Mouse (Mus musculus) E14TG2a.4 (cell line): ENCODE measurements around the gene Tnfrsf14.
A peak's percentile ranks its signal among the peaks of the same experiment; 100 is the strongest.

Source experiments
- H3K27me3 ChIP-seq: 2 replicates; pipeline ENCODE4 v1.6.1; 2014; ENCODE audit warnings: low read length, control low read depth; ENCODE audit not compliant: insufficient read depth
- H3K36me3 ChIP-seq: 2 replicates; pipeline ENCODE4 v1.6.1; 2014; ENCODE audit warnings: low read length, control low read depth; ENCODE audit not compliant: insufficient read depth
- H3K4me1 ChIP-seq: replicated peaks from 2 replicates; pipeline ENCODE4 v1.6.1; 2014; ENCODE audit warnings: low read depth, low read length, control low read depth
- H3K4me3 ChIP-seq: replicated peaks from 2 replicates; pipeline ENCODE4 v1.5.1; 2014; ENCODE audit warnings: mild to moderate bottlenecking, low read length
- H3K9me3 ChIP-seq: 2 replicates; pipeline ENCODE4 v1.6.1; 2014; ENCODE audit warnings: low read length, control low read depth
- CTCF ChIP-seq: conservative IDR thresholded peaks from 2 replicates; pipeline ENCODE4 v1.5.1; 2014; ENCODE audit warnings: low read length
- NANOG ChIP-seq: IDR thresholded peaks from 2 replicates; pipeline ENCODE4 v1.6.1; 2014; ENCODE audit warnings: borderline replicate concordance, low read length, mixed read lengths
- POU5F1 ChIP-seq: IDR thresholded peaks from 2 replicates; pipeline ENCODE4 v1.6.1; 2014; ENCODE audit warnings: low read length, borderline replicate concordance

The Tnfrsf14 gene

DNA sequence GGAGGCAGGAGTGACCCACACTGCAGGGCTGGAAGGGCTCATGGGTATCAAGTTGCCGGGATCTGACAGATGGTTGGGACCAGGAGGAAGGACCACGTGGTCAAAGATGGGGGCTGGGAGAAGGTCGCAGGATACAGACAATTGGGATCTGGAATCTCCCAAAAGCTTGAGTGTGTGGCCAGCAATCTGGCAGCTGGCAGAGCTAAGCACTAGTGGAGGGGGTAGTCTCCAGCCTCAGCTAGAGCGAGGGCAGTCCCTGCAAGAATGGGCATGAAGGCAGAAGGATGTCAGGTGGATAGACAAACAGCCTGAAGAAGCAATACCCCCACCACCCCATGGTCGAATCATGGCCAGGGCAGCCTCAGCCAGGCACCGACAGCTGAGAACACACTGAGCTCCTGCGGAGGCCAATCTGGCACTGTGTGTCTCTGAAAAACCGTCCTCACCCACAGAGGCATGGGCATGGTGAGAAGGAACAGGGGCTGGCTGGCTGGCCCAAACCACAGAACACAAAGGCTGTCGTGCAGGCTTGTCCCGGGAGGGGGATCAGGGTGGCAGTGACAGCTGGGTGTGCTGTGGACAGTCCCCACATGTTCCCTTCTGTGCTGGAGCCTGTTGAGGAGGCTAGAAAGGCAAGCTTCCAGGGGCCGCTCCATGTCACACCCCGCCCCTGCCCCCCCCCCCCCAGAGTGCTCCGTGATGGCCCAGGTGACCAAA, 41.3 kb downstream of the Tnfrsf14 start:
- H3K4me3 ChIP-seq = no peak overlapping the region
- H3K36me3 ChIP-seq = no peaks in the 10 kb centered on the region

DNA sequence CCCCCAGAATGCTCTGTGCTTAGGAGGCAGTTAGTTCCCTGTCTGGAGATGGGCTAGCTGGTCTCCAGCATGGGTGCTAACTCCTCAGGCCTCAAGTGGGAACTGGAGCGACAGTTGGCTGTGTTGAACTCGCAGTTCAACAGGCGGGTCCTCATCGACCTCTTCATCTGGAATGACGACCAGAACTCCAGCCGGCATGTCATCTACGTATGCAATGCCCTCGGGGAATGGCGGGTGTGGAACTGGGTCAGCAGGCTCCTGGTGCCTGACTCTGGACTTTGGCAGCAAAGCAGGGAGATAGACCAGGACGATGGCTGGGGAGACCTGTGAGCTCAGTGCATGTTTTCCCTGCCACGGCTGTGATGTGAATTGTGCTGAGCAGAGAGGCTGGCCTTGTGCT, 42.9 kb downstream of the Tnfrsf14 start:
- Histone ChIP-seq H3K27me3 (peaks cover 33% of the 10 kb centered on the region), H3K9me3 (no peaks in the 10 kb centered on the region), H3K36me3 (no peaks in the 10 kb centered on the region), H3K4me1 (peaks cover 39% of the 10 kb centered on the region), H3K4me3 (no peak overlapping the region)
- TF ChIP-seq POU5F1 (no peak), NANOG (no peak), CTCF (no peak)

More for the DNA sequence above, 41.3 kb downstream of the Tnfrsf14 start:
- Histone ChIP-seq H3K9me3 (no peaks in the 10 kb centered on the region), H3K4me1 (peaks cover 46% of the 10 kb centered on the region), H3K27me3 (peaks cover 35% of the 10 kb centered on the region)
- no peak for TF ChIP-seq NANOG
- TF ChIP-seq CTCF = no peak
- TF ChIP-seq POU5F1 = no peak

DNA sequence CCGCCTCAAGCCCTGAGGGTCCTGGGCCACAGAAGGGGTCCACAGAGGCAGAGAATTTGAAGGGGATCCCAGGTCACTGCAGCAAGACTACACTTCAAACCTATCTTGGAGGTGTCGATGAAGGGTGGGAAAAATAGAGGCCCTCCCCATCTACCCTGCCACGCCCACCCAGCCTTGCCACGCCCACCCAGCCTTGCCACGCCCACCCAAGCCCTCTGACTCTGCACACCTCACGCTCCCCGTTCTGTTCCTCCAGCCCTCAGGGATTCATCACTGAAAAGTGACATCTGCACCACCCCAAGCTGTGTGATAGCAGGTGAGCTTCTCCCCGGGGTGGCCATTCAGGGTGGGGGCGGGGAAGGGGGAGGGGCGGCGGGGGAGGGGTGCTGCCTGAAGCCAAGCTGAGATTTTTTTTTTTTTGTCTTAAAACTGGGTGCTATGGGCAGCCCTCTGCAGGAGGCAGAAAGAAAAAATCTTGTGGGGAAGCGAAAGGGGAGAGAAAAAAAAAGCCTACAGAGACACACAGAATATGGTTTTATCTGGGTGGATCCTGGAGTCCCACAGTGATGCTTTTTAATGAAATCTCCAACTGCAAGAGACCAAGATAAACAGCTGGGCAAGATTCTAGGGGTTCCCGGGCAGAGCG, 46.2 kb downstream of the Tnfrsf14 start:
- Histone ChIP-seq H3K4me3 (no peak overlapping the region), H3K36me3 (no peaks in the 10 kb centered on the region), H3K4me1 (peaks cover 31% of the 10 kb centered on the region), H3K9me3 (no peaks in the 10 kb centered on the region), H3K27me3 (peaks cover 25% of the 10 kb centered on the region)
- TF ChIP-seq POU5F1 (no peak), NANOG (no peak), CTCF (no peak)

DNA sequence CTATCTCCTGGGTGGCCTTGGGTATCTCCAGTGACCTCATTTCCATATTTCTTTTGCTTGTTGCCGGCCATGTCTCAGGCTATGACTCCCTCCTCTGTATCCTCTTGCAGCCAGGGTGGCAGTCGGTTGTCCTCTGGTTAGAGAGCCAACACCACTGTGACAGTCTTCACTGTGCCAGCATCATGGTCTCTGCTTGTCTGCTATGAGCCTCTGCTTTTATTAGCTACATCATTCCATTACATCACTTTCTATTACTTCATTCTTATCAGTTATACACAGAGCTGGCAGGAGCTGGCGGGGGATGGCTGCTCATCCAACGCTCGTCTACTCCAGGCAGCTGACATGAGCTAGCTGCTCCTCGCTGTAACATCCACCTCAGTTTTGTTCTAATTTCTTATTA, 47.6 kb downstream of the Tnfrsf14 start:
- Histone ChIP-seq H3K9me3 (no peaks in the 10 kb centered on the region), H3K4me3 (no peak overlapping the region), H3K4me1 (peaks cover 25% of the 10 kb centered on the region), H3K36me3 (no peaks in the 10 kb centered on the region), H3K27me3 (peaks cover 21% of the 10 kb centered on the region)
- TF ChIP-seq CTCF (no peak), POU5F1 (no peak), NANOG (no peak)

DNA sequence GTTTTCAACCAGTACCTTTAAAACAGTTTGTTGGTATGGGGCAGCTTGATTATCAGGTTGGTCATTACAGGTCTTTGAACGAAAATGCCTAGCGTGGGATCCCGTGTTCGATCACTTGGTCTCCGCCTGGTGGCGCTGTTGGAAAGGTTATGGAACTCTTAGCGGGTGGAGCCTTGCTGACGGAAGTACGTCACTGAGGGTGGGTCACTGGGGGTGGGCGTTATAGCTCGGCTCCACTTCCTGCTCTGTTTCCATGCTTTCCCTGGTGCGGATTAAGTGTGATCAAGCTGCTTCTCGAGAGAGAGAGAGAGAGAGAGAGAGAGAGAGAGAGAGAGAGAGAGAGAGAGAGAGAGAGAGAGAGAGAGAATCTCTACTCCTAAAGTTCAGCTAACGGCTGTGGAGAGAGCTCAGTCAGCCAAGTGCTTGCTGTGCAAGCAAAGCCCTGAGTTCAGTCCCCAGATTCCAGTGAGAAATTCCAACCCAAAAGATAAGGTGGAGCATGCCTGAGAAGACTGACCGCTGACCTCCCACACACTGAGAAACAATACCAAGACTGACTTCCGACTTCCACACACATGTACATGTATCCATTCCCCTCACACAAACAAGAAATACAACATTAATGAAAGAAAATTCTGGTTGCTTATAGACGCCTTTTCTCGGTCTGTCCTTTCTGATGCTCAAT, 50.4 kb downstream of the Tnfrsf14 start:
- TF ChIP-seq CTCF = 0 out of 2 replicates have a peak, but pooled peaks have one; percentile 12
- no peak for TF ChIP-seq NANOG
- TF ChIP-seq POU5F1 = no peak
- Histone ChIP-seq H3K36me3 (no peaks in the 10 kb centered on the region), H3K4me1 (peaks cover 15% of the 10 kb centered on the region), H3K4me3 (no peak overlapping the region), H3K9me3 (no peaks in the 10 kb centered on the region), H3K27me3 (peaks cover 5% of the 10 kb centered on the region; the same call in 1 of the 2 replicates)

DNA sequence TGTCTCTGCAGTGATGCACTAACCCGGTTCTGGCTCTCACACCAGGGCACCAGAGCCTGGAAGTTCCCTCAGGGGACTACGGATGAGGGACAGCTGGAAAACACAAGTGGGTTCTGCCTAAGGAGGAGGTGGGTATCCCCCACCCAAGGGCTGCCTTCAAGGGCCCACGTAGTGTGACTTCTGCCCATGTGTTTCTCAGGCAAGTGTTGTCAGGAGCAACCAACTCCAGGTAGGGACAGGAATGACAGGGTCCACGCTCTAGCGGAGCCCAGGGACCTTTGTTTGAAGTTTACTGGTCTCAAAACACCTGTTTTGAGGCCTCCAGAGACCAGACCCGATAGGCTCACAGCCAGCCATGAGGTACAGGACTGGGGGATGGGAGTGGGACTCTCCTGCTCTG, 55.2 kb downstream of the Tnfrsf14 start:
- peaks cover 19% of the 10 kb centered on the region for H3K27me3 ChIP-seq
- H3K4me1 ChIP-seq = peaks cover 17% of the 10 kb centered on the region
- H3K9me3 ChIP-seq = no peaks in the 10 kb centered on the region
- no peak for TF ChIP-seq NANOG
- no peak for TF ChIP-seq POU5F1
- no peak for TF ChIP-seq CTCF
- H3K4me3 ChIP-seq = no peak overlapping the region
- H3K36me3 ChIP-seq = no peaks in the 10 kb centered on the region
